Mouse (Mus musculus) heart, adult 2 months (tissue): Measurements from ENCODE around the gene Tubgcp2.

Source experiments
- CTCF ChIP-seq: fragments of 200-600 bp; IDR thresholded peaks from 2 replicates; pipeline ENCODE4 v1.8.1; 2022; ENCODE audit warnings: antibody characterized with exemption, mild to moderate bottlenecking, moderate library complexity
- POLR2A ChIP-seq: fragments of 200-500 bp; IDR thresholded peaks from 2 replicates; pipeline ENCODE4 v1.6.1; 2011; ENCODE audit warnings: mild to moderate bottlenecking, low read depth, low read length, control low read depth; ENCODE audit not compliant: insufficient read depth

GRCm38 (mm10) chr7:140060936-140061831, 24.7 kb upstream of the Tubgcp2 start:
- TF ChIP-seq CTCF, result no peak
- TF ChIP-seq POLR2A, result no peak
